Mouse (Mus musculus) megakaryocyte-erythroid progenitor cell, adult 5-6 weeks (primary cell): ENCODE data around the gene Mrpl23. TPM values are rescaled to one million over a fixed set of nuclear protein-coding genes. Genes with fewer than 3 reads are reported as not detected.

Experiments used
- ATAC-seq: replicated peaks from 2 replicates; pipeline ENCODE4 v1.8.0; 2016; ENCODE audit warnings: mild to moderate bottlenecking, inconsistent platforms; ENCODE audit not compliant: severe bottlenecking, poor library complexity, low FRiP score, low TSS enrichment
- total RNA-seq, 2 experiments: library from RNA; stranded (forward) in 1 of 2; stranded (reverse) in 1 of 2; fragments of 200-1000, 215-1000 nt in 1 of 2; fragments of >200 nt in 1 of 2; fragmentation: Nextera tagmentation in 1 of 2; gene quantifications; 2 replicates each; pipeline ENCODE4 v1.2.3; 2014 to 2017

Gene Mrpl23
- total RNA-seq, 2 experiments from 2014 or later = 13.8 to 82.1 TPM

- no peak for ATAC-seq
These were observed 16.2 kb downstream of the Mrpl23 start for GRCm38 (mm10) chr7:142548706-142549105.

- ATAC-seq = no peak
These were observed 17.7 kb downstream of the Mrpl23 start for GRCm38 (mm10) chr7:142549941-142550763.

GRCm38 (mm10) chr7:142550935-142551373, 18.5 kb downstream of the Mrpl23 start:
- ATAC-seq = no peak

- ATAC-seq = no peak
These were observed 19.2 kb downstream of the Mrpl23 start for GRCm38 (mm10) chr7:142551691-142552090.

- no peak for ATAC-seq
These were observed 20.3 kb downstream of the Mrpl23 start for GRCm38 (mm10) chr7:142552591-142553416.

GRCm38 (mm10) chr7:142553417-142554335, 21.2 kb downstream of the Mrpl23 start:
- no peak for ATAC-seq

GRCm38 (mm10) chr7:142554625-142555024, 22.1 kb downstream of the Mrpl23 start:
- no peak for ATAC-seq

- no peak for ATAC-seq
These were observed 23.0 kb downstream of the Mrpl23 start for GRCm38 (mm10) chr7:142555366-142556088.

GRCm38 (mm10) chr7:142556089-142556476, 23.6 kb downstream of the Mrpl23 start:
- no peak for ATAC-seq

GRCm38 (mm10) chr7:142557696-142558095, 25.2 kb downstream of the Mrpl23 start:
- no peak for ATAC-seq

GRCm38 (mm10) chr7:142558511-142559146, 26.1 kb downstream of the Mrpl23 start:
- ATAC-seq = no peak

GRCm38 (mm10) chr7:142559651-142560175, 27.2 kb downstream of the Mrpl23 start:
- no peak for ATAC-seq

GRCm38 (mm10) chr7:142560942-142561855, 28.7 kb downstream of the Mrpl23 start:
- ATAC-seq = no peak

- ATAC-seq = no peak
These were observed 29.4 kb downstream of the Mrpl23 start for GRCm38 (mm10) chr7:142561856-142562404.

- no peak for ATAC-seq
These were observed 30.7 kb downstream of the Mrpl23 start for GRCm38 (mm10) chr7:142563168-142563567.

- ATAC-seq = no peak
These were observed 32.6 kb downstream of the Mrpl23 start for GRCm38 (mm10) chr7:142564955-142565643.
